Mouse (Mus musculus) limb, embryonic 10.5 days (tissue): Measurements from ENCODE around the gene Dnmt3l. TPM values are rescaled to one million over a fixed set of nuclear protein-coding genes. Genes with fewer than 3 reads are reported as not detected.

Experiments used
- DNase-seq: peaks from one replicate; pipeline ENCODE4 v3.0.0-alpha.2; 2017; ENCODE audit warnings: low spot score
- H3K27ac ChIP-seq: fragments of 300-500 bp; sonication (generic); 2 replicates; pipeline ENCODE4 v1.5.1; 2016; ENCODE audit warnings: mild to moderate bottlenecking
- H3K27me3 ChIP-seq: fragments of 300-500 bp; sonication (generic); 2 replicates; pipeline ENCODE4 v1.6.1; 2016; ENCODE audit warnings: low read depth, mild to moderate bottlenecking; ENCODE audit not compliant: poor library complexity, severe bottlenecking
- H3K36me3 ChIP-seq: fragments of 300-500 bp; sonication (generic); 2 replicates; pipeline ENCODE4 v1.6.1; 2016; ENCODE audit warnings: mild to moderate bottlenecking, moderate library complexity
- H3K4me1 ChIP-seq: fragments of 300-500 bp; sonication (generic); 2 replicates; pipeline ENCODE4 v1.6.1; 2016
- H3K4me3 ChIP-seq: fragments of 300-500 bp; sonication (generic); 2 replicates; pipeline ENCODE4 v1.5.1; 2016; ENCODE audit warnings: mild to moderate bottlenecking, moderate library complexity
- H3K9me3 ChIP-seq: fragments of 300-500 bp; sonication (generic); replicated peaks from 2 replicates; pipeline ENCODE4 v1.6.1; 2016; ENCODE audit warnings: mild to moderate bottlenecking
- WGBS: fragments of 180-500 bp; shearing (Covaris S2); methylation state at CpG from one replicate; pipeline ENCODE4 v1.1.7; 2016; 5-methylcytosine and 5-hydroxymethylcytosine counted together
- polyA plus RNA-seq: library from polyadenylated mRNA; unstranded; fragments of >200 nt; fragmentation: Nextera tagmentation; extraction: Ambion mirVana; gene quantifications from 2 replicates; pipeline ENCODE4 v1.2.1, GENCODE M21; 2016

Gene Dnmt3l
- polyA plus RNA-seq, 1 experiment from 2014 or later, result not detected

DNA sequence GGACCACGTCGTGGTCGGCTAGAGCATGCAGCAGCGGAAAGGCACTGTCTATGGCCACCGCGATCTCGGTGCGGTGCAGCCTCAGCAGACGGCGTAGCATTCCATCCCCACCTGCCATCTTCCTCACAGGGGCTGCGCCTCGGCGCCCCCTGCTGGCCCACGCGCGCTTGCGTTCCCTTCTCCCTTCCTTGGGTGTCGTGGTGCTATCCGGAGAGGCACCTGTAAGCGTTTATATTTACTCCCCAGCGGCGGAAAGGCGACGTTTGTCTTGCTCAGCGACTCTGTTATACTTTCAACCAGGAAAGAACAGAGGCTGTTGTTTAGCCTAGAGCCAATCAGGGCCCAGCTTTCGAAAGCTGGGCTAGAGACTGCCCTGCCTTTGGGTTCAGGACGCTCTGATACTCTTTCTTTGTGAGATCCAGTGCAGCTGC, 1.7 kb downstream of the Dnmt3l start, which contains the start of gene Aire:
Gene Aire (minus strand): TSS at position 205 of the 431 bp plus-strand sequence.
- WGBS, result 3% methylated on average over 27 of the region's 27 CpGs
- H3K27me3 ChIP-seq, result peaks cover 23% of the 10 kb centered on the region
- peak; percentile 80 for DNase-seq
- H3K4me1 ChIP-seq, result peaks cover 25% of the 10 kb centered on the region
- H3K36me3 ChIP-seq, result no peaks in the 10 kb centered on the region
- no peaks in the 10 kb centered on the region for H3K9me3 ChIP-seq
- peak within 1 kb of the TSS; percentile 32 for H3K4me3 ChIP-seq
- H3K27ac ChIP-seq, result peak within 1 kb of the TSS; percentile 64

DNA sequence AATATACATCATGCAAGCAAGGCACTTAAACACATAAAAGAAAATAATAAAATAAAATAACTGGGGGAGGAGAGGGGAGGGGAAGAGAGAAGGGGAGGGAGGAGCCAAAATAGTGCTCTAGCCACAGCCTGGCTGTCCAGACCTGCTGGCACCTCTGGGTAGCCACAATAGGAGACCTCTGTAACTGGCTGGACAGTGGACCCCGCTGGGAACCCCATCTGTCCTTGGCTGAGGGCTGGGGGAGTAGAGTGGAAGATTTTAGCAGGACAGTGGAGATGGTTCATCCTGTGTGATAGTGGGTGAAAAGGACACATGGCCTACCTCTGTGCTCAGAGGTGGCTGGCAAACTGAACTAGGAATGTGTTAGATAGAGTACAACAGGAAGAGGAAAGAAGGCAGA, 2.8 kb downstream of the Dnmt3l start:
- Histone ChIP-seq H3K4me3 (no peak overlapping the region), H3K4me1 (peaks cover 27% of the 10 kb centered on the region), H3K9me3 (no peaks in the 10 kb centered on the region), H3K27me3 (peaks cover 23% of the 10 kb centered on the region), H3K36me3 (no peaks in the 10 kb centered on the region), H3K27ac (no peak overlapping the region)
- no peak for DNase-seq
- 73% methylated on average over 1 of the region's 1 CpGs for WGBS

DNA sequence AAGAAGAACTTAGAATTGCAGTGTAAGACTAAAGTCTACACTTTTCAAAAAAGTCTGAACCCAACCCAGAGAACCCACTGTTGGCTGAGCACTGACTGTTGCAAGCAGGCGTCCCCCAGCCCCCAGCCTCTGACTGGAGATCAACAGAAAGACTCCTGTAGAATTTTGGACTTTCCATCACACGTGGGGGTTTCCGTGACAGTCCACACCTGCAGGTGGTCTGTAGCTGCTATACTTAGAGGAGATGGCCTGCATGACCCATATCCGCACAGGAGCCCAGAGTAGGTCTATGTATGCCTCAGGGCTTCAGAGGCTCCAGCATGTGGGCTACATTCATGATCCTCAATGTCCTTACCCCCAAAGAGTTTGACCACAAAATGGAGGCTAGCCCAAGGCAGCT, 4.6 kb downstream of the Dnmt3l start:
- H3K9me3 ChIP-seq, result no peaks in the 10 kb centered on the region
- H3K27ac ChIP-seq, result no peak overlapping the region
- peaks cover 28% of the 10 kb centered on the region for H3K4me1 ChIP-seq
- H3K27me3 ChIP-seq, result peaks cover 23% of the 10 kb centered on the region
- DNase-seq, result no peak
- H3K4me3 ChIP-seq, result no peak overlapping the region
- WGBS, result 87% methylated on average over 4 of the region's 4 CpGs
- no peaks in the 10 kb centered on the region for H3K36me3 ChIP-seq

DNA sequence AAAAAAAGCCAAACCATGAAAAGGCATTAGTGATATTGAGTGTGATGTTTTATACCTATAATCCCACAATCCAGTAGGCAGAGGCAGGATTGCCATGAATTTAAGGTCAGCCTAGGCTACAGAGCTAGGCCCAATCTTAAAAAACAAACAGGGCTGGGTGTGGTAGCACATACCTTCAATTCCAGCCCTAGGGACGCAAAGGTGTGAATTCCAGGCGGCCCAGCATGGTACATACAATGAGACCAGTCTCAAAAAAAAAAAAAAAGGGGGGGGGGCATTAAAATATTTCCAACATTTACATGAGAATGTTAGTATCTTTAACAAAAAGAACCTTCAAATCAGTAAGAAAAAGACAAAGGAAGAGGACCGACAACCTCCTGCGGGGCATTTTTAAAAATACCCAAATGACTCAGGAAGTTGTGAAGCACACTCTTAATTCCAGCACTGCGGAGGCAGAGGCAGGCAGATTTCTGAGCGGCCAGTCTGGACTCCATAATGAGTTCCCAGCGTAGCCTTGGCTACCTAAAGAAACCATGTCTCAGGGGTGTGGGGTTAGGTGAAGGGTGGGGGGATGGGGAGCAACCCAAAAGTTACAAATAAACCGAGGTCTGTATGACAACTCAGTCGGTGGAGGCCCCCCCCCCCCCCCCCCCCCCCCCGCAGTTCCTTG, 6.4 kb downstream of the Dnmt3l start:
- H3K36me3 ChIP-seq, result no peaks in the 10 kb centered on the region
- peaks cover 10% of the 10 kb centered on the region for H3K4me1 ChIP-seq
- no peak overlapping the region for H3K27ac ChIP-seq
- H3K9me3 ChIP-seq, result no peaks in the 10 kb centered on the region
- H3K27me3 ChIP-seq, result peaks cover 18% of the 10 kb centered on the region; the same call in 1 of the 2 replicates
- no peak for DNase-seq
- WGBS, result 85% methylated on average over 10 of the region's 10 CpGs
- H3K4me3 ChIP-seq, result no peak overlapping the region

DNA sequence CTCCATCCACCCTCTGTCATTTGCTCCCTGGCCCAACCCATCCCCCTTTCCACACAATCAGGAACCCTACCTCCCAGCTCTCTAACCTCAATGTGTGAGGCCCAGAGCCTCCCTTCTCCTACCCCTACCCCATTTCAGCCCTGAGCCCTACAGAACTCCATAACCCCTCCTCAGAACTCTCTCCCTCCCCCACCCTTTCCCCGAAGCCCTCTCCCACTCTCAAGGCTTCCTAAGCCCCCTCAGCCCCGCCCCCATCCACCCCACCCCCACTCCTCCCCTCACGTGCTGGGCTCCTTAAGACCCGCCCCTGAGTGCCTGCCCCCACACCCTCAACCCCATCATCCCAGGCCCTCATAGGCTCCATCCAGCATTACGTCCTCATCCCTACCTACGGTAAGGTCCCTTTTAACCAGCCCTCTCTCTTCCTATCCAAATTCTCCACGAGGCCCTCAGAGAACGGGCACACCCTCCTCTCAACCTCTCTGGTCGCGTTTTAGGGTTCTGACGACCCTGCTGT, 7.8 kb downstream of the Dnmt3l start:
- Histone ChIP-seq H3K9me3 (no peaks in the 10 kb centered on the region), H3K4me1 (peaks cover 4% of the 10 kb centered on the region; the same call in 1 of the 2 replicates), H3K27ac (no peak overlapping the region), H3K27me3 (0 out of 2 replicates have a peak, but pooled peaks cover 5% of the 10 kb centered on the region), H3K36me3 (no peaks in the 10 kb centered on the region), H3K4me3 (no peak overlapping the region)
- WGBS, result 55% methylated on average over 11 of the region's 11 CpGs
- no peak for DNase-seq

DNA sequence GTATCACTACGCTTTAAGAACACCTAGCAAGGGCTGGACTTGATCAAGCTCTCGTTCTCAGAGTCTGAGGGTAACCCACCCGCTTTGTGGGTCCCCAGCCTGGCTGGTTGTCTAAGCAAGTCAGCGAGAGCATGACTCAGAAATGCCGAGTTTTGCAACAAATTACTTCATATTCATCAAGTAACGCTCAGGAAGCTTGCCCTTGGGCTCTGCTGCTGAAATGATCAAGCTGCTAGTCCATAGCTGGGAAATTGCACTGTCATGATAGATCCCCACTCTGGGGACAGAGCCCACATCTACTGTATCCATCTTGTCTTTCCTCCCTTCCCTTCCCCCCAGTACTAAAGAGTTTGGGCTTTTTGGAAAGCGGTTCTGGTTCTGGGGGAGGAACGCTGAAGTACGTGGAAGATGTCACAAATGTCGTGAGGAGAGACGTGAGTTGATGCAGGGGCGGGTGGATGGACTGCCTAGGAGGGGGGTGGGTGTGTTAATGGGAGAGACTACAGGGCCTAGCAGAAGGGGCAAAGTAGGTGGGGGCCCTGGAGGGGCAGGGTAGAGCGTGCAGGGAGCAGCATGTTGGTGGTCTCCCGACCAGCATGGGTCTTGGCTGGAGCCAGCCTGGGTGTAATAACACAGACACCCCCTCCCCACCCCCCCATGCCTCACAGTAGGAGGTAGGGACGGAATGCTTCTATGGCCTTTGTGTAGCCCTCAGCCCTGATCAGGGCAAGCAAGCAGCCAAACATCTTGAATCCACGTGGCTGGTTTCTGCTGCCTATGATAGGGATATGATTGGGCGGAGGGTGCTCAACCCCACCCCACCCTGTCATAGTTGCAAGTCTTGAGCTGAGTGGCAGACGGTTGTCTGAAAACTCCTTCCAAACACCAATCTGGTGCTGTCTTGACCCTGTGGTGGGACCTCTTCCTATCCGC, 13.2 kb downstream of the Dnmt3l start:
- Histone ChIP-seq H3K36me3 (no peaks in the 10 kb centered on the region), H3K4me1 (peaks cover 9% of the 10 kb centered on the region), H3K4me3 (no peak overlapping the region), H3K27me3 (no peaks in the 10 kb centered on the region), H3K27ac (no peak overlapping the region), H3K9me3 (no peaks in the 10 kb centered on the region)
- 77% methylated on average over 19 of the region's 19 CpGs for WGBS
- no peak for DNase-seq

DNA sequence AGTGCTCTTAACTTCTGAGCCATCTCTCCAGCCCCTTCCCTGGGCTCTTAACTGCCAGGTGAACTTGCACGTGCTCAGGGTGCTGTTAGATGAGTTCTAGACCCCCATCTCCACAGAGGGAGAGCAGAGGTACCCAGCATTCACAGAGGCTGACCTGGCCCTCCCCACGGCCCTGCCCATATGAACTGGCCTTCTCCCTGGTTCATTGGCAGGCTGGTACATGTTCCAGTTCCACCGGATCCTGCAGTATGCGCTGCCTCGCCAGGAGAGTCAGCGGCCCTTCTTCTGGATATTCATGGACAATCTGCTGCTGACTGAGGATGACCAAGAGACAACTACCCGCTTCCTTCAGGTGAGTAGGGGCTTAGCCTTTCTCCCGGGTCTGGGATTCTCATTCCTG, 15.3 kb downstream of the Dnmt3l start:
- H3K27ac ChIP-seq, result no peak overlapping the region
- no peak overlapping the region for H3K4me3 ChIP-seq
- WGBS, result 89% methylated on average over 8 of the region's 8 CpGs
- peaks cover 9% of the 10 kb centered on the region for H3K4me1 ChIP-seq
- no peaks in the 10 kb centered on the region for H3K36me3 ChIP-seq
- DNase-seq, result no peak
- no peaks in the 10 kb centered on the region for H3K9me3 ChIP-seq
- H3K27me3 ChIP-seq, result no peaks in the 10 kb centered on the region

DNA sequence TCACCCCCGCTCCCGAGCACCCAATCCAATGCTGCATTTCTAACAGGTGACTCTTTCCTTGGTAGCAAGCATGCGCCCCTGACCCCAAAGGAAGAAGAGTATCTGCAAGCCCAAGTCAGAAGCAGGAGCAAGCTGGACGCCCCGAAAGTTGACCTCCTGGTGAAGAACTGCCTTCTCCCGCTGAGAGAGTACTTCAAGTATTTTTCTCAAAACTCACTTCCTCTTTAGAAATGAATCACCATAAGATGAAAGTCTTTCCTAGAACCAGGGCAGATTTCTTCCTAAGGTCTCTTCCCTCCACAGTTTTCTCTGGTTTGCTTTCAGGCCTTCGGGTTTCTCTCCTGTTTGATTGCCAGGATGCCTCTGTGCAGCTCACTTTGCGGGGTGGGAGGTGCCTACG, 21.4 kb downstream of the Dnmt3l start:
- H3K27me3 ChIP-seq, result peaks cover 12% of the 10 kb centered on the region
- H3K4me3 ChIP-seq, result no peak overlapping the region
- WGBS, result 88% methylated on average over 9 of the region's 9 CpGs
- no peak overlapping the region for H3K27ac ChIP-seq
- no peak for DNase-seq
- H3K4me1 ChIP-seq, result no peaks in the 10 kb centered on the region
- no peaks in the 10 kb centered on the region for H3K9me3 ChIP-seq
- no peaks in the 10 kb centered on the region for H3K36me3 ChIP-seq

DNA sequence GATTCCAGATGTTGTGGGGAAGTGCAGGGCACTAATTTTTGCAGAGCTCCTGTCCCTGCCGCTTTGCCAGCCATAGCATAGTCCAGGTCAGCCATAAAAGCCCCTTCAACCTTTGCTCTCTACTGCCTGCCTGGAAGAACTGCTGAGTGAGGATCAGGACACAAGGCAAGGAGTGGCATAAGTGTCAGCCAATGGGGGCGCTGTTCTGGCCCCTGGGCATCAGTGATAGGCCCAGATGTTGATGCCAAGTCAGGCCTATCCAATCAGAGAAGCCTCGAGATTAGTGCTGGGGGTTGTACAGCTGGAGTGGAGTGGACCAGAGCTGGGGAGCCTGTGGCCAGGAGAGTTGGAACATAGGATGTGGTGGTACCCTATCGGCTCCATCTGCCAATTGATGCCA, 25.5 kb downstream of the Dnmt3l start:
- DNase-seq, result no peak

DNA sequence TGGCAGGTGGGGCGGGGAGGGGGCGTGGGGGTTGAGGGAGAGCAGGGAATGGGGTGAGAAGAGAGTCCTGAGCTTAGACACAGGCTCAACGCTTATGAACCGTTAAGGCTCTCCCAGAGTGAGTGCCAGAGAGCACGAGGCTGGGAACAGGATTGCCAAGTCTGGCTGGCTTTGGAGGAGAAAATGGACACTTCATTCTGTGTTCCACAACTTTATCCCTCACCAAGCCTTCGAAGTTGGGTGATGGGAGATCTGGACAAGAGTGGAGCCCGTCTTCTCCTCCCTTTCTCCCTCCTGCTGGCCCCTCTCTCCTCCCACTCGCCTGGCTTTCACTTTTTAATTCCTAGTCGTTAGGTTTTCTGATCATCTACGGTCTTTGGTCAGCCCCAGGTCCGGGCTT, 26.8 kb downstream of the Dnmt3l start:
- no peaks in the 10 kb centered on the region for H3K36me3 ChIP-seq
- no peak for DNase-seq
- WGBS, result 23% methylated on average over 11 of the region's 11 CpGs
- H3K27me3 ChIP-seq, result peaks cover 43% of the 10 kb centered on the region
- H3K4me1 ChIP-seq, result peaks cover 19% of the 10 kb centered on the region
- H3K27ac ChIP-seq, result peak overlapping the region; percentile 84
- peak overlapping the region; percentile 70 for H3K4me3 ChIP-seq
- no peaks in the 10 kb centered on the region for H3K9me3 ChIP-seq

More for the DNA sequence above, 25.5 kb downstream of the Dnmt3l start:
- H3K36me3 ChIP-seq, result no peaks in the 10 kb centered on the region
- no peak overlapping the region for H3K4me3 ChIP-seq
- peaks cover 19% of the 10 kb centered on the region for H3K4me1 ChIP-seq
- 26% methylated on average over 4 of the region's 4 CpGs for WGBS
- peaks cover 43% of the 10 kb centered on the region for H3K27me3 ChIP-seq
- no peak overlapping the region for H3K27ac ChIP-seq
- no peaks in the 10 kb centered on the region for H3K9me3 ChIP-seq

DNA sequence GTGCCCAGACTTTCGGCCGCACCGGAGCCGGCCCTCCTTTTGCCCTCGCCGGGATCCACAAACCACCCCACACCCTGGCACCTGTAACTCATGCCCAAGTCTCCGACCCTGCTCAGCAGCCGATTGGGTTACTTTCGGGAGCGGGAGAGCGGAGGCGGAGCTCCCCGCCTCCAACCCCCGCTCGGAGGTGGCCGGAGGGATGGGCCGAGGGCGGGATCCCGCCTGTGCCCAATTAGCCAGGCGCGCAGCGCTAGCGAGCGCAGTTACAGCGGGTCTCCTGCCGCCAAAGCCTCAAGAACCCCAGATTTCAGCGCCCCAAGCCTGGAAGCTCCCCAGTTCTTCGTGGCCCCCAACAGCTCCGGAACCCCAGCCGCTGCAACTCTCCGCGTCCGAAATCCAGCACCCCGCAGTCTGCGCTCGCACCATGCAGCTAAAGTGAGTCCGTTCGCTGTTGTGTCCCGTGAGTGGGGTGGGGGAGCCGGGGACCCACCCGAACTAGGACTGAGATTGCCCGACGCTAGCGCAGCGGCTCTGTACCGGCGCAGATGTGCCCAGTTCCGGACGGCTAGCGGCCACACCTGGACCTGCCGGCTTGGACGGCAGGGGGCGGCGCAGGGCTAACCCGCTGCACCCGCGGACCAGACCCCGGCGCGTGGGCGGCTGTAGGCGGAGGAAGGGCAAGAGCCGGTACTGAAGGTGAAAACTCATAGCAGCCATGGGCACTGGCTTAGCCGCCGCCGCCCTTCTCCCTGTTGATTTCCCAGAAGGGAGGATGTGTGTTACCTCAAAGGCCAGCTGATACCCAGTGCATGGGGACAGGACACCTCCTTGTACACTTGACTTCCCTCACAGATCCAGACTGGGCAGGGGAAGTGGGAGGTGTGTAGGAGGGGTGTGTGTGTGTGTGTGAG, 27.6 kb downstream of the Dnmt3l start, which contains the start of gene Icosl:
Gene Icosl (plus strand): TSS at position 202 of the 911 bp plus-strand sequence.
- peaks cover 19% of the 10 kb centered on the region for H3K4me1 ChIP-seq
- DNase-seq, result peak; percentile 83
- H3K27ac ChIP-seq, result peak within 1 kb of the TSS; percentile 84
- no peaks in the 10 kb centered on the region for H3K36me3 ChIP-seq
- no peaks in the 10 kb centered on the region for H3K9me3 ChIP-seq
- H3K4me3 ChIP-seq, result peak within 1 kb of the TSS; percentile 70
- WGBS, result under 1% methylated on average over 66 of the region's 66 CpGs
- peaks cover 43% of the 10 kb centered on the region for H3K27me3 ChIP-seq

DNA sequence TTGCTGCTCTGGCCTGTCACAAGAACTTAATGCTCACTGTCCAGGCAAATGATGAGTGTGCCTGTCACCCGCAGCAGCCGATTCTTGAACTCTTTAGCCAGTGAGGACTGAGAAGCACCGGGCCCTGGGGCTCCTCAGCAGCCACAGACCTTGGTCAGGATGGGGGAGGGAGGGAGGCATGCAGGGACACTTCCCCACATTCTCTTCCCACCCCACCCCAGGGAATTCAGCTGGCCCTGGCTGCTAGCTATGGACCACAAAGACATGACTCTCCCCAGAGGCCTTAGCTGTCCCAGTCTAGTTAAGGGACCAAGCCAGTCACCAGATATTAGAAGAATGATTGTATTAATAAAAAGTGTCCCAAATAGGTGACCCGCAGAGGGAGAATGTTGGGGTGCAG, 32.4 kb downstream of the Dnmt3l start:
- H3K4me1 ChIP-seq, result peaks cover 10% of the 10 kb centered on the region
- no peak overlapping the region for H3K27ac ChIP-seq
- no peak overlapping the region for H3K4me3 ChIP-seq
- peaks cover 22% of the 10 kb centered on the region for H3K27me3 ChIP-seq
- no peak for DNase-seq
- no peaks in the 10 kb centered on the region for H3K36me3 ChIP-seq
- 78% methylated on average over 4 of the region's 4 CpGs for WGBS
- H3K9me3 ChIP-seq, result no peaks in the 10 kb centered on the region
